Mouse (Mus musculus) cerebellum, adult 2 months (tissue): ENCODE data around the gene Jazf1. TPM values are rescaled to one million over a fixed set of nuclear protein-coding genes. Genes with fewer than 3 reads are reported as not detected.

Source experiments
- DNase-seq, 2 experiments: peaks; one replicate each; pipeline ENCODE4 v3.0.0; 2021
- H3K27ac ChIP-seq: fragments of 200-500 bp; 2 replicates; pipeline ENCODE4 v1.5.1; 2012; ENCODE audit warnings: low read length, control low read depth, inconsistent platforms; ENCODE audit not compliant: insufficient read depth
- H3K27me3 ChIP-seq: fragments of 200-500 bp; 2 replicates; pipeline ENCODE4 v1.6.1; 2012; ENCODE audit warnings: inconsistent platforms, mild to moderate bottlenecking, low read length, moderate library complexity; ENCODE audit not compliant: control insufficient read depth, insufficient read depth
- H3K4me1 ChIP-seq: fragments of 200-500 bp; 2 replicates; pipeline ENCODE4 v1.6.1; 2011; ENCODE audit warnings: low read length; ENCODE audit not compliant: control insufficient read depth, insufficient read depth
- H3K4me3 ChIP-seq: fragments of 200-500 bp; replicated peaks from 2 replicates; pipeline ENCODE3; 2011; ENCODE audit warnings: mild to moderate bottlenecking, low read depth, low read length, control low read depth; ENCODE audit not compliant: insufficient read depth
- CTCF ChIP-seq: fragments of 200-500 bp; IDR thresholded peaks from 2 replicates; pipeline ENCODE4 v1.5.1; 2011; ENCODE audit warnings: low read depth, mild to moderate bottlenecking, control low read depth, low read length, moderate library complexity, borderline replicate concordance; ENCODE audit not compliant: insufficient read depth
- POLR2A ChIP-seq: fragments of 200-500 bp; IDR thresholded peaks from 2 replicates; pipeline ENCODE4 v1.6.1; 2011; ENCODE audit warnings: low read length, control low read depth, borderline replicate concordance; ENCODE audit not compliant: insufficient read depth
- WGBS: fragments of 180-500 bp; shearing (Covaris S2); methylation state at CpG from one replicate; pipeline ENCODE4 v1.1.7; 2018; 5-methylcytosine and 5-hydroxymethylcytosine counted together
- polyA plus RNA-seq: library from polyadenylated mRNA; depleted of rRNA; stranded (reverse); fragments of >200 nt; gene quantifications from 2 replicates; pipeline ENCODE4 v1.2.3, GENCODE M21; 2012

Gene Jazf1
- polyA plus RNA-seq, 1 experiment: 11.4 TPM

GRCm38 (mm10) chr6:52961660-52962490 lies 106.6 kb downstream of the Jazf1 start:
- Histone ChIP-seq H3K27ac (no peak overlapping the region), H3K4me3 (no peak overlapping the region), H3K4me1 (peaks cover 29% of the 10 kb centered on the region), H3K27me3 (no peaks in the 10 kb centered on the region)
- 77% methylated on average over 6 of the region's 6 CpGs for WGBS
- TF ChIP-seq CTCF (no peak), POLR2A (no peak)
- DNase-seq: peak in 1 of 2 experiments; percentile 15

DNA sequence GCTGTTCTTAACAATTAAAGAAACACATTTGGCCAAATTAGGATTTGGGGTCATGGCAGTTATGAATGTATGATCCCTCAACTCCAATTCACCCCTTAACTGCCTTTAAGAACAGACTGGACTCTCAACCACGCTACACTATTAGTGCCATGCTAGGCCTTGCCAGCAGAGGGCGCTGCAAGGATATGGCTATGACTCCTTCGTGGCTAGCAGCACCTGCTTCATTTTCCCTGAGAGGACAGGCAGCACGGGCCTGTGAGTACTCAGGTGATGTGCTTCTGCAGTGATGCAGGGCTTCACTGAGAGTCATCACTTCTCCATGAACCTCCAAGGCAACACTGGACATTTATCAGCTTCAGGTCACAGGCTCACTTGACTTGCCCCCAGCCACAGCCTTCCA lies 110.7 kb downstream of the Jazf1 start:
- no peak for TF ChIP-seq POLR2A
- TF ChIP-seq CTCF: peak; percentile 92
- Histone ChIP-seq H3K4me1 (peaks cover 14% of the 10 kb centered on the region), H3K27ac (no peak overlapping the region), H3K27me3 (no peaks in the 10 kb centered on the region), H3K4me3 (no peak overlapping the region)
- WGBS: 12% methylated on average over 4 of the region's 4 CpGs
- peak; percentile 82 to 90 for DNase-seq

DNA sequence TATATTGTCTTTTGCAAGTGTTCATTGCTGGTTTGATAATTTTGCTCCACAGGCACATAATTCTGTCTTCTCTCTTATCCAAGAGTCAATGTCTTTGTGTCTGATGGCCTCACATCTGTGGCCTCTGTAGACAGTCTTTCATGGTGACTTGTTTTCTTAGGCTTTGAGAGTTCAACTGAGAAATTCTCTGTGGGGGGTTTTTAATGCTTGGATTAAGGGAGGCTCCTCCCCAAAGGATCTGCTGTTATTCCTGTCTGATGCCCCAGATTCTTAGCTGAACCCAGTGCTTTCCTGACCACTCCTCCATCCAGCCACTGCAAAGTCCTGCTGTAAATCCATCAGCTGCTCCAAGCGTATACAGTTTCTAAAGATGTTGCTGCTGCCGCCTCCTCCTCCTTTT lies 112.3 kb downstream of the Jazf1 start:
- Histone ChIP-seq H3K27me3 (no peaks in the 10 kb centered on the region), H3K4me3 (no peak overlapping the region), H3K27ac (no peak overlapping the region), H3K4me1 (peaks cover 11% of the 10 kb centered on the region)
- DNase-seq: peak in 1 of 2 experiments; percentile 2
- TF ChIP-seq CTCF (no peak), POLR2A (no peak)
- 99% methylated on average over 2 of the region's 2 CpGs for WGBS

DNA sequence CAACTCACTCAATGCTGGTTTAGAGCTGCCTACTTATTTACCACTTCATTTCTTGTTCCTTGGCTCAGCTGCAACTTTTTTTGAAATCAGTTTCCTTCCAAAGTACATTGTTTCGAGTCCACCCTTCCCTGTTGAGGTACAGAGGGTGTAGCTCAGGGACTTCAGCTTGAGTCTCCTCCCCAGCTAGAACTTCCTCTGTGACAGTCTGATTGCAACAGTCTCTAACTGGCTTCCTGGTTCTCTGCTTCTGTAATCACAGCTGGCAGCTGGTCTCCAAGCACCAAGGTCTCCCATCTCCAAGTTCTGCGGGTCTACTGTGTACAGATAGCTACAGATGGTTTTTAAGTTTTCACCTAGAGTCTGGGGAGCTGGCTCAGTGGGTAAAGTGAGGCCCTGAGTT lies 113.1 kb downstream of the Jazf1 start:
- no peak for TF ChIP-seq POLR2A
- TF ChIP-seq CTCF: no peak
- 87% methylated on average over 2 of the region's 2 CpGs for WGBS
- Histone ChIP-seq H3K4me3 (no peak overlapping the region), H3K27me3 (no peaks in the 10 kb centered on the region), H3K27ac (no peak overlapping the region), H3K4me1 (peaks cover 18% of the 10 kb centered on the region)
- DNase-seq: peak in 1 of 2 experiments; percentile 5

DNA sequence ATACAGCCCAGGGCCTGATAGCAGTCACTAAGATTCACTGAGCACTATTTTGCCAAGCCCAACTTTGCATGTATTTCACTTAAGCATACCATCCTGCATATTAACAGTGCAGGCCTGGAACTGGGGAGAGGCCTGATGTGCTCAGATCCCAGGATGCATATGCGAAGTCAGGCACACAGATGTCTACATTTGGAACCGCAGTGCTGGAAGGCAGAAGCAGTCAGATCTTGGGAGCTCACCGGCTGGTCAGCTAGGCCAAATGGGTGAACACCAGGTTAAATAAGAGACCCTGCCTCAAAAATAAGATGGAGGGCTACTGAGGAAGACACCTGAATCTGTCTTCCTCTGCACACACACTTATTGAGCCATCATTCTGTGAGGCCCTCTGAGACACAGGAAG lies 113.6 kb downstream of the Jazf1 start:
- no peak for TF ChIP-seq CTCF
- Histone ChIP-seq H3K27ac (no peak overlapping the region), H3K4me3 (no peak overlapping the region), H3K4me1 (peaks cover 18% of the 10 kb centered on the region), H3K27me3 (no peaks in the 10 kb centered on the region)
- DNase-seq: peak in 1 of 2 experiments; percentile 7
- 95% methylated on average over 3 of the region's 3 CpGs for WGBS

- peak; percentile 31 to 52 for DNase-seq
- TF ChIP-seq POLR2A: no peak
- no peak for TF ChIP-seq CTCF
- H3K27me3 ChIP-seq: no peaks in the 10 kb centered on the region
- 49% methylated on average over 9 of the region's 9 CpGs for WGBS
- H3K27ac ChIP-seq: no peak overlapping the region
- no peak overlapping the region for H3K4me3 ChIP-seq
- peaks cover 18% of the 10 kb centered on the region for H3K4me1 ChIP-seq
Measured at GRCm38 (mm10) chr6:52954441-52954840, 114.0 kb downstream of the Jazf1 start.

- Histone ChIP-seq H3K27ac (no peak overlapping the region), H3K27me3 (no peaks in the 10 kb centered on the region; the same call in 1 of the 2 replicates), H3K4me3 (no peak overlapping the region), H3K4me1 (peaks cover 17% of the 10 kb centered on the region)
- 79% methylated on average over 8 of the region's 8 CpGs for WGBS
- DNase-seq: peak in 1 of 2 experiments; percentile 4
- TF ChIP-seq CTCF: no peak
Measured at GRCm38 (mm10) chr6:52952526-52952900, 115.9 kb downstream of the Jazf1 start.

DNA sequence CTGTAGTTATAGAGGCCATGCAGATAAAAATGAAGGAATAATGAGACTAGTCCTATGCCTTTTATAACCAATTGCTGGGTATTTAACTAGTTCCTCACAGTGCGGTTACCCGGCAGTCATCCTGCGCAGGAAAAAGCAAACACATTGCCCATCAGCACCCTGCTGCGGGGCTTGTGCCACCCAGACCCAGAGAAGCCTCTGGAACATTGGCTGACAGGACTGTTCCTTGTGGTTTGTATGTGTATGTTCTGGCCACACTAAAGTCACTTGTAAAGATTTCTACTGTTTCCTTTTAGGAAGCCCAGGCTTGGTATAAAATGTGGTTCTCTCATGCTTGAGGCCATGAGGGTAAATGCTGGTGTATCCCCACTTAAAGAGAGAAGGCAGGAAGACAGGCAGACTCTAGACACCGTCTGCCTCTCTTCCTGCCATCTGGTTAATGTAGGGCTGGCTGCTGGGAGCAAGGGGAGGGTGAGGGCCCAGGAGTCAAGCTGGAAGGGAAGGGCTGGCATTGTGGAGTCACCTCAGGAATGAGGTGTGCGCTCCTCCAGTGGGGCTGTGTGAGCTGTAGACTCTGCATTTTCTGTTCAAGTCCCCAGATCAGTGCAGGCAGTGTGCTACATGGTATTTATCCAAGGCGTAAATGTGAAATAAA lies 116.4 kb downstream of the Jazf1 start:
- DNase-seq: peak in 1 of 2 experiments; percentile 7
- H3K4me3 ChIP-seq: no peak overlapping the region
- WGBS: 87% methylated on average over 7 of the region's 7 CpGs

More for the DNA sequence above, 116.4 kb downstream of the Jazf1 start:
- H3K27ac ChIP-seq: no peak overlapping the region
- TF ChIP-seq CTCF (no peak), POLR2A (no peak)
- H3K27me3 ChIP-seq: no peaks in the 10 kb centered on the region; the same call in 1 of the 2 replicates
- peaks cover 17% of the 10 kb centered on the region for H3K4me1 ChIP-seq
